Mouse (Mus musculus) layer of hippocampus, adult 8-10 months (tissue): ENCODE results near the gene T2. TPM values are rescaled to one million over a fixed set of nuclear protein-coding genes. Genes with fewer than 3 reads are reported as not detected.
"Not testable (repeated sequence)": the region's sequence is repeated elsewhere in the genome, so short reads cannot be mapped to it uniquely, and the experiment has no call there.

Experiments
- DNase-seq, 2 experiments: peaks; one replicate each; pipeline ENCODE4 v3.0.0; 2022; ENCODE audit warnings: low spot score in 2 of 2
- total RNA-seq, 4 experiments: library from RNA; stranded (reverse); gene quantifications; 2 replicates each; pipeline ENCODE4 v1.2.4; 2022

T2 gene
- total RNA-seq, result 1 to 10 TPM in 3 of 4 experiments, under 1 TPM in 1; 0.96 to 1.7 (median 1.3) TPM

- no peak for DNase-seq
Measured at GRCm38 (mm10) chr17:8355692-8356091, at the start of gene T2. TSS of gene T2 (plus strand) at chr17:8355992.

- peak; percentile 96 for DNase-seq
Measured at GRCm38 (mm10) chr17:8310838-8311614, 44.8 kb upstream of the T2 start, which contains the start of gene Sft2d1. TSS of gene Sft2d1 (plus strand) at chr17:8311102.

- DNase-seq, result no peak
Measured at GRCm38 (mm10) chr17:8311751-8312150, 44.0 kb upstream of the T2 start.

- DNase-seq, result no peak
Measured at GRCm38 (mm10) chr17:8313976-8314375, 41.8 kb upstream of the T2 start.

GRCm38 (mm10) chr17:8316251-8316650 is 39.5 kb upstream of the T2 start:
- DNase-seq, result peak in 1 of 2 experiments; percentile 29

GRCm38 (mm10) chr17:8326877-8327276 is 28.9 kb upstream of the T2 start:
- DNase-seq, result not testable (repeated sequence)

- no peak for DNase-seq
Measured at GRCm38 (mm10) chr17:8328511-8329174, 27.1 kb upstream of the T2 start.

- no peak for DNase-seq
Measured at GRCm38 (mm10) chr17:8330602-8331001, 25.2 kb upstream of the T2 start.

GRCm38 (mm10) chr17:8337159-8337558 is 18.6 kb upstream of the T2 start, which contains the start of gene Prr18:
TSS of gene Prr18 (plus strand) at chr17:8337459.
- DNase-seq, result not testable (repeated sequence)

GRCm38 (mm10) chr17:8339666-8340374 is 16.0 kb upstream of the T2 start:
- peak in 1 of 2 experiments; percentile 22 for DNase-seq

GRCm38 (mm10) chr17:8340407-8341359 is 15.1 kb upstream of the T2 start:
- DNase-seq, result peak in 1 of 2 experiments; percentile 64

GRCm38 (mm10) chr17:8341360-8341963 is 14.3 kb upstream of the T2 start:
- no peak for DNase-seq

- no peak for DNase-seq
Measured at GRCm38 (mm10) chr17:8342706-8343105, 13.1 kb upstream of the T2 start.

GRCm38 (mm10) chr17:8343416-8343815 is 12.4 kb upstream of the T2 start:
- peak in 1 of 2 experiments; percentile 38 for DNase-seq

GRCm38 (mm10) chr17:8347765-8348285 is 8.0 kb upstream of the T2 start:
- no peak for DNase-seq

GRCm38 (mm10) chr17:8348941-8349340 is 6.9 kb upstream of the T2 start:
- no peak for DNase-seq

- DNase-seq, result peak; percentile 59 to 87
Measured at GRCm38 (mm10) chr17:8351088-8351487, 4.7 kb upstream of the T2 start.

- no peak for DNase-seq
Measured at GRCm38 (mm10) chr17:8357498-8357897, 1.7 kb downstream of the T2 start.

- no peak for DNase-seq
Measured at GRCm38 (mm10) chr17:8360876-8361275, 5.1 kb downstream of the T2 start.
